Mouse (Mus musculus) mouse trophoblast stem cell (cell line): ENCODE results near the gene Hist1h2bq.
"Not testable (repeated sequence)": the region's sequence is repeated elsewhere in the genome, so short reads cannot be mapped to it uniquely, and the experiment has no call there.

ENCODE experiments used
- in situ Hi-C, 2 experiments: fragments of 300-500 bp; cut with MseI, MboI; formaldehyde crosslinking; loops; 2 replicates in 1 of 2; 3 replicates in 1 of 2; pipeline ENCODE4 v1.15.1; 2025

Hist1h2bq gene

DNA sequence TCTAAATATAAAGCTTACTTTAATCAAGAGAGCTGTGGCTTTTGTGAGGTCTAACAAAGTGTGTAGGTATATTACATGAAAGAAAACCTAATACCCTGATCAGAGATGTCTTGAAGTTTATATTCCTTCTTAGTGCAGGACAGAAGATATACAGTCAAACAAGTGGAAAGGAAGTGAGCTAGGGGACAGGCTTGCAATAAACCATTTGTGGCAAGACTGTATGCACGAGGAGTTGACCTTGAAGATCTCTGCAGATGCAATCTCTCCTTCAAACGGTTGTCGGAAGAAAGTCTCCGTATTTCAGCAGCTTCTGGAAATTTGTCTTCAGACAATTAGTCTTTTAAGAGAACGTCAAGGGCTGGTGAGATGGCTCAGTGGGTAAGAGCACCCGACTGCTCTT, 20.1 kb downstream of the Hist1h2bq start:
- in situ Hi-C loops: no loop called here

GRCm38 (mm10) chr13:21787760-21788593, 22.0 kb downstream of the Hist1h2bq start:
- in situ Hi-C loops: no loop called here

GRCm38 (mm10) chr13:21786899-21787629, 22.9 kb downstream of the Hist1h2bq start, which contains the start of the genes Hist1h2an and Hist1h2bp:
Gene Hist1h2an, minus strand, starts transcription at chr13:21787218.
Gene Hist1h2bp, plus strand, starts transcription at chr13:21787461.
- in situ Hi-C loops: not testable (repeated sequence)

GRCm38 (mm10) chr13:21786189-21786898, 23.7 kb downstream of the Hist1h2bq start:
- in situ Hi-C loops: no loop called here

DNA sequence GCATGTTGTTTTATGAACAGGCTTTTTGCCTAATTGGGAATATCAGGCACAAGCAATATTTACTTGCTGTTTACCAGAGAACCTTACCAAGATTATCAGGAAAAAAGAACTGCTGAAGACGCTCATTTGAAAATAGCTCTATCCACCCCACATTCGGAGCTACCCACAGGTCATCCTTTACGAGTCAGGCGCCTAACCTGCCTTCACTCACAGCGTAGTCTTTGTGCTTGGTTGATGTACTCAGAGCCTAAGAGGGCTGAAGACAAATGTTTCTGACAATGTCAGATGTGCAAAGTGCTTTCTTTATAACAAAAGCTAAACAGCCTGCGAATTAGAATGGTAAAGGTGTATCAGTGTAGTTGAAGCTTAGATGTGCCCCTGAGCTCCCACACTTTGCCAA, 25.7 kb downstream of the Hist1h2bq start:
- in situ Hi-C loops: no loop called here

DNA sequence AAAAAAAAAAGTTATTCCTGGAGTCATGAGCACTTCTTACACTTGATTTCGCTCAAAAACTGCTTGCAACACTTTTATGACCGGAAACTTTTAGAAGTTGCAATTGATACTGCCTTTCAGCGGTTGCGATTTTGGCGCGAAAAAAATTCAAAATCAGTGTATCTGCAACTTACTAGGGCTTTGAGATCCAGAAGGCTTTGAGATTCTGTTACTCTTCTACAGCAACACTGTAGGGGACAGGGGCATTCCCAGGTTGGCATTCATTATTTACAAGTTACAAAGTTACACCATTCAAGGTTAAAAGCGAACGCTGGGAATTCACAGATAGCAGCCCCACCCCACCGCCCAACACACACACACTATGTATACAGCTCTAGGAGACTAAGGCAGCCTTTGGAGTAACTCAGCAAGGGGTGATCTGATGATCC, 26.2 kb downstream of the Hist1h2bq start:
- in situ Hi-C loops: no loop called here

GRCm38 (mm10) chr13:21783255-21783617, 26.8 kb downstream of the Hist1h2bq start, which contains the start of gene Hist1h3i:
Gene Hist1h3i, minus strand, starts transcription at chr13:21783370.
- in situ Hi-C loops: no loop called here

DNA sequence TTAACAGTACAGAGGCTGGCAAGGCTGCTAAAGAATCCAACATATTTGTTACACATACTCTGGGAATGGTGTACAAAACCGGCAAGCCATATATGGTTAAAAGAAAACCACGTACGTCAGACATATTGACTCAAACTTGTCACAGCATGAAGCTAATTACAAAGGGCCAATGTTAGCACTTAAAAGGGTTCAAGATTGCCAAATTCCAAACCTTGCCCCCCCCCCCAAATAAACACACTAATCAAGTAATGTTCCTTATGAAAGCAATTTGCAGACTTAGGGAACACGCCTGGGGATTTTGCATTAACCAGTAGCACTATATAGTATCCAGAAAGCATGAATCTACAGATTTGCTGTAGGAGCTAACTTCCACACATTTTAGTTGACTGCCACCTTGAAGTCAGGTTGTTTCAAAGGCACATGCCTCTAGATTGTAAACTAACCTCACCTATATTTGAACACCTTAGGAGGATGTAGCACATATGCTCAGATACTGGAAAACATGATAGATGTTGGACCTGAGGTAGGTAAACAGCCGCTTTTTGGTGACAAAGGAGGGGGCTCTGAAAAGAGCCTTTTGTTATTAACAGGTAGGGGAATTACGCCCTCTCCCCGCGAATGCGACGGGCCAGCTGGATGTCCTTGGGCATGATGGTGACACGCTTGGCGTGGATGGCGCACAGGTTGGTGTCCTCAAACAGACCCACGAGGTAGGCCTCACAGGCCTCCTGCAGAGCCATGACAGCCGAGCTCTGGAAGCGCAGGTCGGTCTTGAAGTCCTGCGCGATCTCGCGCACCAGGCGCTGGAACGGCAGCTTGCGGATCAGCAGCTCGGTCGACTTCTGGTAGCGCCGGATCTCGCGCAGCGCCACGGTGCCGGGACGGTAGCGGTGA, 27.4 kb downstream of the Hist1h2bq start:
- in situ Hi-C loops: not testable (repeated sequence)

DNA sequence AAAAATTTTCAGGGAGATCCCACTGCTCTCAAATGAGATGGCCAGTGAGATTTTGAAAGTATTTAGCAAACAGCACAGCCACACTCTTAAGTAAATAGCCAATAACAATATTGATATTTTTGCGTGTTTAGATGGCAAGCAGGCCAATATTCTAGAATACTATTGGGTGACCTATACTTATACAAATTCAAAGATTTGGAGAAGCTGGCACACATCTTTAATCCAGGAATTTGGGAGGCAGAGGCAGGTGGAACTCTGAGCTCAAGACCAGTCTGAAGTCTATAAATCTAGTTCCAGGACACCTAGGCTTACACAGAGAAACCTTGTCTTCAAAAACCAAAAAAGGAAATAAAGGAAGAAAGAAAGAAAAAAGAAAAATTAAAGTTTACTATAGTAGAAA, 28.4 kb downstream of the Hist1h2bq start:
- in situ Hi-C loops: no loop called here

DNA sequence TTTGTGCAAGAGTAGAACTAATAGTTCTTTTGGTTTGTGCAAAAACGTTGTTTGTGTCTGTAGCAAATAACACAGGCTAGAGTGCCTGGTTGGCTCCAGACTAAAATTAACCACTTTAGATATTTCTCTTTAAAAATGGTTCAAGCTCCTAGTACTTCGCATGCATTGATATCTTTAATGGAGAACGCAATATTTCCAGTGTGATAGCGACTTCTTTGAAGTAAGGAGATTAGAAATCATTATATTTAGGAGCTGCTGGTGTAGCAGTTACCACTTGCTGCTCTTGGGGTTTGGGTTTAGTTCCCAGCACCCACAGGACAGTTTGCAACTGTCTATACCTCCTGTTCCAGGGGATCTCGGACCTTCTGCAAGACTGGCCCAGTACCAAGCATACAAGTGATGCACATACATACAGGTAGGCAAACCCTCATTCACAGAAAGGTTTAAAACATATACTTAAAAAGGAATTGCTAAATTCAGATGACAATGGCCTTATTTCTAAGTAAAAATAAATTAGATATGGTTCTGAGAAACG, 28.9 kb downstream of the Hist1h2bq start:
- in situ Hi-C loops: no loop called here

DNA sequence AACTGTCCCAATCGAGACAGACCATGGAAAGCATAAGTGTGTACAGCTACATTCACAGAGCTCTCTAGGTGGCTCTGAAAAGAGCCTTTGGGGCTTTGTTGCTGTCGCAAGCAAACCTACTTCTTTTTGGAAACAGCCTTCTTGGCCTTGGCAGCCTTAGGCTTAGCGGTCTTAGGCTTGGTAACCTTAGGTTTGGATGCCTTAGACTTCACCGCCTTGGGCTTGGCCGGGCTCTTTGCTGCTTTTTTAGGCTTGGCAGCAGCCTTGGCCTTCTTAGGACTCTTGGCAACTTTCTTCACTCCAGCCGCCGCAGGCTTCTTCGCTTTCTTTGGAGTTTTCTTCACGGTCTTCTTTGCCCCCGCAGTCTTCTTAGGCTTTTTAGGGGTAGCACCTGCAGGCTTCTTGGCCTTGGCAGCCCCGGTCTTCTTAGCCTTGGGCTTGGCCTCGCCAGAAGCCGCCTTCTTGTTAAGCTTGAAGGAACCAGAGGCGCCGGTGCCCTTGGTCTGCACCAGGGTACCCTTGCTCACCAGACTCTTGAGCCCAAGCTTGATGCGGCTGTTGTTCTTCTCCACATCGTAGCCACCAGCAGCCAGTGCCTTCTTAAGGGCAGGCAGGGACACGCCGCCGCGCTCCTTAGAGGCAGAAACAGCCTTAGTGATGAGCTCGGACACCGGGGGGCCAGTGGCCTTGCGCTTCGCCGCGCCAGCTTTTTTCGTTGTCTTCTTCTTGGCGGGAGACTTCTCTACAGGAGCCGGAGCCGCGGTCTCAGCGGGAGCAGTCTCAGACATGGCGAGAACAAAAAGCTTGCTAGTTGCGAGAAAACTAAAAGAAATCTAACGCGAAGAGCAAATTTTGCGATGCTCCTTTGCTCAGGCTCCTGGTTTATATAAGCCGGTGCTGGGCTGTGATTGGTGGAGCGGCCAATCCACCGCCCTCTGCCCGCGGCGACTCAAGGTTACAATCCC, 29.9 kb downstream of the Hist1h2bq start, which contains the start of gene Hist1h1b:
TSS of gene Hist1h1b (minus strand) at position 859 of the 965 bp plus-strand sequence.
- in situ Hi-C loops: no loop called here

GRCm38 (mm10) chr13:21778814-21779766, 30.9 kb downstream of the Hist1h2bq start:
- in situ Hi-C loops: no loop called here
